Mouse (Mus musculus): ENCODE measurements at regions not wholly inside any gene's neighbourhood (a gene's known extent, or its start where the extent isn't known, plus 50 kb on each side); places are given as distances from the start of the nearest gene placed in this dataset.
"Not testable (repeated sequence)": the region's sequence is repeated elsewhere in the genome, so short reads cannot be mapped to it uniquely, and the experiment has no call there.

GRCm38 (mm10) chr16:77835767-77836166, 233.9 kb upstream of the Gm11146 start:
- no peak for ATAC-seq

GRCm38 (mm10) chr16:77827322-77828117, 225.6 kb upstream of the Gm11146 start:
- no peak for ATAC-seq

GRCm38 (mm10) chr16:77799709-77800108, 197.8 kb upstream of the Gm11146 start:
- no peak for ATAC-seq

DNA sequence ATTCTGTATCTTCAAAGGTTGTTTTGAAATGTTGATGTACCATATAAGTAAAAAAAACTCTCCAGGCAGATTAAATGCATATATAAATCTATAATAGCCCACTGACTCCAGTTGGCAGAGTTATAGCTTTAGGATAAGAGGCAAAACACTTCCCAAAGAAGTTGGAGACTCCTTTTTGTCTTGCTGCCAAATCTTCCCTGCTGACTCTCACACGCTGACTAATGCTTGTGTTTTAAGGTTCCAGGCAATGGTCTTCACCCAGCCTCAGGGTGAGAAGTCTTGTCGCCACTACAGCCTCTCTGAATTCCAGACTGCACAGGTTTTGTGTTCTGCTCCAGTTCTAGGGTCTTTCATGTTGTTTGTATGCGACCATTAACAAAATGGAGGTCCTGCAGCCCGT, 195.0 kb upstream of the Gm11146 start:
- ATAC-seq: no peak

GRCm38 (mm10) chr16:77789652-77790051, 187.8 kb upstream of the Gm11146 start:
- ATAC-seq: no peak

- ATAC-seq: no peak
Measured at GRCm38 (mm10) chr16:77789206-77789605, 187.3 kb upstream of the Gm11146 start.

DNA sequence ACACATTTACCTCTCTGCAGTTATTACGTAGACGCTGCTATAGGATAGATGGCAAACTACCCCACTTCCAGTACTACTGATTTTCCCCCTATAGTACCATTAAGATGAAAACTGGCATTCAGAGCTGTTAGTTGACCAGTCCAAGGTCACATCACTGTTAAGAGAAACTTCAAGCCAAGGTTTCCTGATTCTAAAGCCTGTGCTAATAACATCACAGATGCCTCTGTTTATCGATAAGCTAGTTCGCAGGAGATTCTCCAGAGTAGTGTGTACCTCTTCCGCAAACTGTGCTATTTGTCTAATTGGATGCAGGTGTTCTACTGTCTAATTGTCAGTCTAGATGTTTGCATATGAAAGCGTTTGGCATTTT, 186.9 kb upstream of the Gm11146 start:
- ATAC-seq: no peak

DNA sequence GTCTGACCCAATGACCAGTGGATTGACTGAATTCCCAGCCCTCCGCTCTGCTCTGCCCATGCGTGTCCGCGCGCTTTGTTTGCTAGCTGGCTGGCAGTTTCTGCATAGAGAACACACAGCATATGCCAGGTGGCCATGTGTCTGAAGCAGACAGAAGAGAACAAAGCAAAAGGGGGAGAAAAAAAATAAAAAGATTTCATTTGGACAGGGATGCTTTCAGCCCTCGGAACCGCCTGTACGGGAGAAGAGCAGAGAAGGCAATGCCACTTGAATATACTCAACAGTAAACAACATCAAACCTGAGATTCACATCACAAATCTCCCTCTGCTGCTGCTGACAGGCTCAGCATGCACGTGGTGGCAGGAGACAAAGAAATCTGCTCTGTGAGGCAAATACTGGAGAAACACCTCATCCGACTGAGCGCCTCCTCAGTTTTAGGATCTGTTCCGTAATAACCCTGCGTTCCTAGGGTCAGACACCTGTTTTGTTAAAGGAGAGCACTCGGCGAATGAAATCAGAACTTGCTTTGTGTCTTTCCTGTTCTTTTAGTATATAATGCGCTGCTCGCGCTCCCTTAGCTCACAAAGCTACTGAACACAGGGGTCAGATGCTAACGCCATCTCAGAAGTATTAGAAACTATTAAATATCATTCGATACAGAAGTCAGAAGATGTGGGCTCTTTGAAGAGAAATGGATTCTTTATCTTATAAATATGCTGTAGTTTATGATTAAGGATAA, 186.3 kb upstream of the Gm11146 start:
- no peak for ATAC-seq

GRCm38 (mm10) chr16:77787025-77787424, 185.1 kb upstream of the Gm11146 start:
- ATAC-seq: no peak

DNA sequence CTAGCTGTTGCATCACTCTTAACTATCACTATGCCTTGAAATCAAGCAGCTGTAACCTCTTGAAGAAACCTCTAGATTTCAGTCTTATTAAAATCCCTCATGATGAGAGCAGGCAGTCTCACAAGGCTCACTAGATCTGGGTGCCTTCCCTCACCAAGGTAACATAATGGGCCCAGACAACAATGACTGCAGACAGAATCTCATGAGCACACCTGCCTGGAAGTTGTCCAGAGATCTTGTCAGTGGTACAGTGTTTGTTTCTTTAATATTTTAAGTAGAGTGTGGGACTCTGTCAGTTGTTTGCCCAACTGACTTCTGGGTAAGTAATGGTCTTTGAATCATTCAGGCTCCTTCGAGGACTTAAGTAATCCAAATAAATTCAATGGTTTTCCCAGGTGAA, 177.1 kb upstream of the Gm11146 start:
- ATAC-seq: no peak

GRCm38 (mm10) chr16:77772075-77772474, 170.2 kb upstream of the Gm11146 start:
- ATAC-seq: no peak

GRCm38 (mm10) chr16:77760926-77761347, 159.0 kb upstream of the Gm11146 start:
- ATAC-seq: no peak

DNA sequence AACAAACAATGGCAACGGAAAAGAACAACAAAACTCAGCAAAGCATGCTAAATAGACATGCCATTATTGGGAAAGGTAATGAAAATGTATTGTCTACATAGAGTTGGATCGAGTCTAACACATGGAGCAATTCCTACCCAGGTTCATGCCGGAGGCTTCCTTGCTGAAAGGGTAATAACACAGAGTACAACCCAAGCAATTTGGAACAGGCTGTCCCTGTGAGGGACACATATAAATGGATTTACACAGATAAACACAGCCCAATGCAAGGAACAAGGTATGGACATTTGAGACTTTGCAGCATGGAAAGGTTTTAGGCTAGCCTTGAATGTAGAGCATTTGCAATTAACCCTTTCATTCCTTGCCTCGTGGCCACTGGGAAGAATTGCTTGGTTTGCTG, 158.6 kb upstream of the Gm11146 start:
- ATAC-seq: no peak

DNA sequence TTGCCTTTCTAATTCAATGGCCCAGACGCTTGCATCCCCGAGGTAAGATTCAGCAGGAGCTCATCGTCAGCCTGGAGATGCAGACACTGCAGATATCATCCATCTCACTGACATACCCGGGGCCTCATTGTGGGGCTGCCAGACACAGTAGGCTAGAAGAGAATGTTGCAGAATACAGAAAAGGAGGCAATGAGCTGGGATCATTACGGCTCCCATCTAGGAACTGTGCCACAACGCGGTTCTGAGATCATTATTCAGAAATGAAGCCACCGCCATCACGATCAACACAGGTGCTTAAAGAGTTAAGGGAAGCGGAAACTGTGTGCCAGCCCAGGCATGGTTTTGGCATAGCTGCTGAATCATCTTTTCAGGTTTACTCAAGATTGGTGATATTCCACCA, 158.1 kb upstream of the Gm11146 start:
- no peak for ATAC-seq

DNA sequence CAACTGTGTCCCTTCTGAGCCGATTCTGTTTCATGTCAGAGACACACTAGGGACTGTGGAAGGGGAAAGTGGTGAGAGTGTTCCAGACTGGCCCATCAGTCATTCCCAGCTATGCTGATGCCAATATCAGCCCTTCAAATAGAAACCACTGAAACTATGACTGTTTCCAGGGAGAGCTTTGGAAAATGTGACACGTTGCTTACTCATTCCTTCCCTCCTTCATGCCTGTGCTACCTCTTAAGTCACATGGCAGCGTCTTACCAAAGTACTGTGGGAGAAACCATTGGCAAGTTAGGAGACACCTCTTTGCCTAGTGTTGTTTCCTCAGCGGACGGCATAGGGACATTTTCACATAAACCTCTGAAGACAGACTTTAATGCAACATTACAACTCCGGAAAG, 153.0 kb upstream of the Gm11146 start:
- no peak for ATAC-seq

GRCm38 (mm10) chr16:77749474-77749873, 147.6 kb upstream of the Gm11146 start:
- ATAC-seq: no peak

- no peak for ATAC-seq
Measured at GRCm38 (mm10) chr16:77743838-77744237, 141.9 kb upstream of the Gm11146 start.

DNA sequence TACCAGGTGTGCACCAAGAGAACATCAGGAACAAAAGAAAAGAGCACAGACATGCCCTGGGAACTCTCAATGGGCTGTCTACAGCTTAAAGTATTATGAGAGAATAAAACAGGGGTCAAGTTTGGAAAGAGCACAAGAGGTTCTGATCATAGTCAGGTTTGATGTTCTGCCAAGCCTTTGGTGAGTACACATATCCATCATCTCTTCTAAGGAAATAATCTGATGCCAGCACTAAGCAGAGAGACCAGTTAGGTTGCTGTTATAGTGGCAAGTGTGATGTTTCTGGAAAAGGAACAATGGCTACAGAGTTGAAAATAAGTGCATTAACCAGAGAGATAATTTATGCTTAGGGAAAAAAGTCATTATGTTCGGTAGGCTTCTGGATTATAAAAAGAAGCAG, 136.9 kb upstream of the Gm11146 start:
- ATAC-seq: no peak

GRCm38 (mm10) chr16:77719377-77719776, 117.5 kb upstream of the Gm11146 start:
- no peak for ATAC-seq

DNA sequence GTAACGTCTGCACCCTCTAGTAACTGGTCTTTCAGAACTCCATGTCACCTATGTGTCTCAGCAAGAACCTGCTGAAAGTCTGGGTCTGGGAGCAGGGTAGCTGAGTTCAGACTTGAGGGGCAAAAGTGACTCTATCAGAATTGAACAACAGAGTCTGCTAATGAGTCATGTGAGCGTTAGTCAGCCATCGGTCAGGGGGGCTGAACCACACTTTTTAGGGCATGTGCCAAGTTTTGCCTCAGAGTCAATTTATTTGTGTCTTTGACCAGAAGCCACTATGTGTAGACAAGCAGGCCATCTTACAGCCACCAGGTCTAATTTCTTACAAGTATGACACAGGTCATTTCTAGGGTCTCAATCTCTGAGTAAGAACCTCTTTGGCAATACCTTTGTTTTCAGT, 115.9 kb upstream of the Gm11146 start:
- not testable (repeated sequence) for ATAC-seq

GRCm38 (mm10) chr16:77704726-77705125, 102.8 kb upstream of the Gm11146 start:
- no peak for ATAC-seq

DNA sequence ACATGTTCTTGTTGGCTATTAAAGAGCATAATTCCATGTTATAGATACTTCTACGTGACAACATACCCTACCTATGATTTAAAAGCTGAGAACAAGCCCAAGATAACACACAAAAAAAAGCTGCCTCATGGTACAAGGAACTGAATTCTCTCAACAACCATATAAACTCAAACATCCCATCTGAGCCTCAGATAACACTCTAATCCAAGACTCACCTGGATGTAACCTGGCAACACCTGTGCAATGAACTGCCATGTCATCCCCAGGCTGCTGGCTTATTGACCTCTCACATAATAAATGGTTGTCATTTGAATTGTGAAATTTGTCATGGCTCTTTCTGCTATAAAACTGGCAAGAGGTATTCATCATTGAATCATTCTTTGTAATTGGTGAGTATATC, 93.5 kb upstream of the Gm11146 start:
- ATAC-seq: no peak

DNA sequence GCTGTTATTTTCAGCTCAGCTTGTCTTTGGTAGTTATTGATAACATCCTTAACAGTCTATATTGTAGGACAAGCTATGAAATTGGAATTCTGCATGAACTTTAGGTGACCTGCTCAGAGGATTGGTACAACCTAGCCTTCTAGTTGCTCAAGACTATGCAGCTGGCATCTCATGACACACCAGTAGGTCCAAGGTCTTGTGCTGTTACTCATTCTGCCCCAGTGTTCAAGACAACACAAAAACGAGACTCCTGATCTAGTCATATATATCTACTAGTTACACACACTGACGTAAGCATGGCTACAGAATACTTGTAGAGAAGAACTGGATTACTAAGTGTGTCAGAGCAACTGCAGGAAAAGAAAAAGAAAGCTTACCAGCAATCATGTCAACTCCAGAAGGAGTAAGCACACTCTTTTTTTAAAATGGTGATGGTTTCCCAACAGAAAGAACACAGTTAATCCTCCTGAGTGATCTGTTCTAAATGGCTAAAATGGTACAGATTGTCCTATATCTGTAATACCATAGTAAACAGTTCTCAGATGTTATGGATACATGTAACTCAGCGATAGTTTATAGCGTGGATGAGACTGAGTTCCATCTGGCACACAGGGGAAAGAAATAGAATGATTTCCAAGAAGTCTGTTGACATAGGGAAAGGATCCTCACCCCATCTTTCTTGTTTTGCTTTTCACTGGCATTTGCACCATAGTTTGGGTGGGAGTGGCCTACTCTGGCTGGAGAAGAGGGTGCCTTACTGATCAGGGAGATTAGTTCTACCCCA, 85.4 kb upstream of the Gm11146 start:
- no peak for ATAC-seq
